Mouse (Mus musculus): Measurements from ENCODE around the gene S100a1.

S100a1 gene

DNA sequence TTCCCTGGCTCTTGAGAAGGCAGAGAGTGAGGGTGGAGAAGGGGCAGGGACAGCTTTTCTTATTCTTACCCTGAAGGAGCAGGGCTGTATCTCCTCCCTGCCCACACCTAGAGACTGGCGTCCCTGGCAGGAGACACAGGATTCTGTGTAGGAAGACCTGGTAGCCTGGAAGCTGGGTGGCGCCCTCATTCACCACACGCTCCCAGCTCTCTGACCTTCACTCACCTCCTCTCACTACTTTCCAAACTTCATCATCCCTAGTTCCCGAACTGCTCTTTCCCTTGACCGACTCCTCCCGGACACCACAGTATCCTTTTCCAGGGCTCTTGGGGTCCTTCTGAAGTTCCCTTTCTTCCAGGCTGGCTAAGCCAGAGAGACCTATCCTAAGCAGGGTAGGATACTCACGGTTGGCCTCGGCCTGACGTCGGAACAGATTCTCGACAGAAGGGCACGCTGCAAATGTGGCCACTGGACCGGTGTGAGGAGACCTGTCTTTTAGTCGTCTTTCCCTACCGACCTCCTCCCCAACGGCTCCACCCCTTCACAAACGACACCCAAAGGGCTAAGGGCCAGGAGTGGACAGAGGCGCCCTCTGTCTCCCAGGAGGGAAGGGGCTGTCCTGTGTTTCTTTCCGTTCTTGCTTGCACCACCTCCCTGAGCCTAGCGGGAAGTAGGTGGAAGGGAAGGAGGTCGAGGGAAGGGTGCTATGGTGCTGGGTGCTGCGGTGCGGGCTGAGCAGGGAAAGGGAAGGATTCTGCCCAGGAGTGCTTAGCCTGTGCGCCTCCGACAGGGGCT lies at the start of gene S100a1, which contains the start of gene S100a13:
Gene S100a1, minus strand, starts transcription at position 597 of the 795 bp plus-strand sequence.
Gene S100a13, plus strand, starts transcription at position 640 of the 795 bp plus-strand sequence.
- DNase-seq (ENCODE audit: low spot score): peak; percentile 35

DNA sequence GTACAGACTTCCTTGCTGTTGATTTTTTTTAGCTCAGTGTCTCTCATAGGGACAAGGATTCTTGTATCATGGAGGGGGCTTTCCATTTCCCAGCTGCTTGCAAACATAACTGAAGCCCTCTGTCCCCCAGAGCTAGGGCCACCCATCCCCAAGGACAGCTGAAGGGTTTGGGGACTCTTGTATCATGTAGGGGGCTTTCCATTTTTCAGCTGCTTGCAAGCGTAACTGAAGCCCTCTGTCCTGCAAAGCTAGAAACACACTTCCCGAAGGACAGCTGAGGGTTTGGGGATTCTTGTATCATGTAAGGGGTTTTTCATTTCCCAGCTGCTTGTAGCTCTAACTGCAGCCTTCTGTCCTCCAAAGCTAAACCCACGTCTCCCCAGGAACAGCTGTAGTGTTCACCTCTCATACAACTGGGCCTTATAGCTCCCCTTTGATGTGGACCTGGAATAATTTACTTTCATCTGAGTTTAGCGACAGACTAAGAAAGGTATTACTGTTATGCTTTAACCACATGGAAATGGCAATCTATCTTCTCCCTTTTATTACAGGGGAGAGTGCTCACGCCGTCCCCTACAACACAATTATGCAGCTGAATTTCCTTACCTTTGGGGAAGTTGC lies 45.9 kb upstream of the S100a1 start, which contains the start of gene S100a3:
Gene S100a3, plus strand, starts transcription at position 571 of the 621 bp plus-strand sequence.
- no peak for DNase-seq (ENCODE audit: low spot score)

DNA sequence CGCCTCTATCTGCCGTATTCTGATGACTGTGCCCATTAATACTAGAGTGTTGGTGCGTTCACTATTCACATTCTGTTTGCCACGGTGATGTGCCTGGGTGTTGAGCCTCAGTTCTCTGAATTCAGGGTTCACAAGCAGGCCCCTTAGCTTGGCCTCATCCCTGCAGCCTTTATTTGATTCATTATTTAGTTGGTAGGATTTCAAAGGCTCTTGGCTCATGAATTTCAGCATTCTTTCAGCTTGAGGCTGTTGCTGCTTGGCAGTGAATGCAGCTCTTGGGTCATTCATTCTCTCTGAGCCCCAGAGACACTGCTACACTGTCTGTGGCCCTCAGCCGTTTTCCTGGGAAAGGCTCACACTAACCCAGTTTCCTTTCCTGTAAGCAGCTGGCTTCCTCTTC lies 41.8 kb upstream of the S100a1 start:
- no peak for DNase-seq (ENCODE audit: low spot score)

DNA sequence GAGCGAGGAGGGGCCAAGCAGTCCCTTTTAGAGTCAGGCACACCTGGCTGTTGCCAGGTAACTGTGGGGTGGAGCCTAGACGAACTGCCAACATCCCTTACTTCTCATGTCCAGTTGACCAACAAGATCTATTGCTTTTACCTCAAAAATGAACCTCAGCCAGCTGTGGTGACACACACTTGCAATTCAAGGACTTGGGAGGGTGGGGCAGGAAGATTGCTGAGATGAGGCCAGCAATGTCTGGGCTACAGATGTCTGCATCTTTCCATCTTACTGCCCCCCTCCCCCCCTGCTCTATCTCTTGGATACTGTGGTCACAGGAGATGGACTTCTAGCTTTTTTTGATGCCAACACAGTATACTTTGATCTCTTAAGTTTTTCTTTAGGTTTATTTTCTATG lies 38.0 kb upstream of the S100a1 start:
- no peak for DNase-seq (ENCODE audit: low spot score)

GRCm38 (mm10) chr3:90550421-90550790 lies 36.2 kb upstream of the S100a1 start:
- DNase-seq (ENCODE audit: low spot score): no peak

DNA sequence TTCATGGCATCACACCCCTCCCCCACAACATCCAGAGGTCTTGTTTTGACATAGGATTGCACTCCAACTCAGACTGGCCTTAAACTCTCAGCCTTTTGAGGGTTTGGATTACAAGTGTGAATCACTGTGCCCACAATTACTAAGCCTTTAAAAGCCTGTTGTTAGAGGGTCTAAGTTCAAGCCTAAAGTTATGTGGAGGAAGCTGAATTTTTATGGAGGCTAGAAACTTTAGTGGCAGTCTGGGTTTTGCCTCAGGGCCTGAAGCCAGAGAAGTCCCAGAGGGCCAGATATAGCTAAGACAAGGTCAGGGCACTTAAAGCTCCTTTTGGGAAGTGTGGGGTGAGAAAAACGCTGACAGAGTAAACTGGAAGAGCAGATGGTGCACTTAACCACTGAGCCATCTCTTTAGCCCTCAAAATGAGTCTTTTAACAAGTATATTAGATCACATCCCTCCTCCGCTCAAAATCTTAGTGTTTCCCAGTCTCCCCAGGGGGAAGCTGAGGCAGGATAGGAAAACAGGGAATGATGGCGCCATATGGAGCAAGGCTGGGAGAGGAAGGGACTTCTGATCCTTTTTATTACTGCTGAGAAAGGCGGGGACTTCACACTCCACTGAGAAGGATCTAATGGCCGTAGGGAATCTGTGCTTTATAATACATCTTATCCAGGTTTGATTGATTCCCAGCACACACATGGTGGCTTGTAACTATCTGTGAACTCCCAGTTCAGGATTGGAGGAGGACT lies 35.7 kb upstream of the S100a1 start:
- DNase-seq (ENCODE audit: low spot score): no peak

GRCm38 (mm10) chr3:90540904-90541303 lies 26.7 kb upstream of the S100a1 start:
- no peak for DNase-seq (ENCODE audit: low spot score)

DNA sequence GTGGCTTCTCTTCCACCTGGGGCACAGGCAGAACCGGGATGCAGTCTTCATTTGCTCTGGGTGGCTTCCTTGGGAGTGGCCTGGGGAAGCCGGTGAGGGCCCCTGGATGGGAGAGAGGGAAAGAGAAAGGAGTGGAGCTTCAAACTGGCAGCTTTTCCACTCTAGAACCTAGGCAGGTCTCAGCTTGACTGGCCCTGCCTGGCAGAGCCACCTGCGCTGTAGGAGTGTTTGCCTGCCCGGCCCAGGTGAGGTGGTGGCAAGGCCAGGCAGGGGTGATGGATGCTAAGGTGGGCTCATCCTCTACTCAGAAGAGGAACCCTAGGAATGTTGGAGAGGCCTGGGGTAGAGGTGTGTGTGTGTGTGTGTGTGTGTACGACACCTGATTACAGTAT lies 23.7 kb upstream of the S100a1 start:
- no peak for DNase-seq (ENCODE audit: low spot score)

- no peak for DNase-seq (ENCODE audit: low spot score)
Measured at GRCm38 (mm10) chr3:90537141-90537904, 23.1 kb upstream of the S100a1 start, which contains the start of gene S100a16. Gene S100a16 (plus strand): TSS chr3:90537254.

DNA sequence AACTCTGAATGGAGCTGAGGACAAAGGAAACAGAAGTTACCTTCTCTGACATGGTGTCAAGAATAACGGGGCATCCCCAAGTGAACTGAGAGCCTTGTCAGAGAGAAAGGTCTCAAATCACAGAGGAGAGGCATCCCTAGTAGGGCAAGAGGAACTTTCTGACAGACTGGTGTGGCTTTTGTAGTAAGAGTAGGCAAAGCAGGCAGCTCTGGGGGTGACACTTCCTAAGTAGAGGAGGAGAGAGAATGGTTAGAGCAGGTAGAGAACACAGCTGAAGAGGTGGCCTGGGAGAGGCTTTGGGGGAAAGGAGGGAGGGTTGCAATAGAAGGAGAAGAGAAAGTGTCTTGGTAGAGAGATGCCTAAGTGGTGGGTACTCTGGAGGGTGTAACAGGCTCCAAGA lies 21.3 kb upstream of the S100a1 start:
- DNase-seq (ENCODE audit: low spot score): no peak

- DNase-seq (ENCODE audit: low spot score): no peak
Measured at GRCm38 (mm10) chr3:90531713-90532112, 17.5 kb upstream of the S100a1 start.

GRCm38 (mm10) chr3:90527291-90527873 lies 13.2 kb upstream of the S100a1 start:
- DNase-seq (ENCODE audit: low spot score): no peak

GRCm38 (mm10) chr3:90526580-90526979 lies 12.4 kb upstream of the S100a1 start, which contains the start of gene S100a14:
Gene S100a14 (plus strand): TSS chr3:90526856.
- no peak for DNase-seq (ENCODE audit: low spot score)

DNA sequence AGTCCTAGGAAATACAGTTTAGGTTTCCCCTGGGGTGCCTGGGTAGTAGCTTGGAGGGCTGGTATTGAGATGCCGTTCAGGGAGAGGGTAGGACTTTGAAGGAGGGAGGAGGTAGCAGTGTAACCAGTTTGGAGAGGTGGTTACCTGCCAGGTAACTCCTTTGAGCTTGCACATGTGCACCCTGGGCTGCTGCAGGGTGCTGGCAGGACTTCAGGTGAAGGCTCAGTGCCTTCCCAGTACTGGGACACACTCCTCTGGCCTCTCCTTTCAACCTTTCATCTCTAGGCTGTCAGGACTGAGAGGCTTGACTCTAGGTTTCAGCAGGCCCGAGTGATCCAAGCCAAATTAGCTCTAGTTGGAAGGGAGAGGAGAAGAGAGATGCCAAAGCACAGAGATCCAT lies 11.9 kb upstream of the S100a1 start:
- DNase-seq (ENCODE audit: low spot score): no peak

GRCm38 (mm10) chr3:90525421-90525820 lies 11.2 kb upstream of the S100a1 start:
- DNase-seq (ENCODE audit: low spot score): peak; percentile 32

GRCm38 (mm10) chr3:90517711-90518110 lies 3.5 kb upstream of the S100a1 start:
- no peak for DNase-seq (ENCODE audit: low spot score)

- no peak for DNase-seq (ENCODE audit: low spot score)
Measured at GRCm38 (mm10) chr3:90515789-90516188, 1.6 kb upstream of the S100a1 start.

DNA sequence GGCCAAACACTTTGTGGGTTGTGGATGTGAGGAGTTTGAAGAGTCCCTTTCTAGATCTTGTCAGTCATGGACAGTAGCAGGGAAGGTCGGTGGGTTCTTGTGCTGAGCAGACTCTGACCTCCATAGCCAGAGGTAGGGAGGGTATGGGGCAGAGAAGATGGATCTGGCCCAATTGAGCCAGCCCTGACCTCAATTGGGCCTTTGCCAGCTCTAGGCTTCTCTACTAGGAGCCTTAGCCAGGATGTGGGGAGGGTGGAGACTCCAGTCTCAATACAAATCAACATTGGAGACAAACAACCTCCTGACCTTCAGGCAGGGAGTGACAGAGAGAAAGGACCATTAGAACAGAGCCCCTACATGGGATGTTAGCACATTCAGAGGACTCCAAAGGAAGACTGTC lies 1.1 kb upstream of the S100a1 start:
- no peak for DNase-seq (ENCODE audit: low spot score)

DNA sequence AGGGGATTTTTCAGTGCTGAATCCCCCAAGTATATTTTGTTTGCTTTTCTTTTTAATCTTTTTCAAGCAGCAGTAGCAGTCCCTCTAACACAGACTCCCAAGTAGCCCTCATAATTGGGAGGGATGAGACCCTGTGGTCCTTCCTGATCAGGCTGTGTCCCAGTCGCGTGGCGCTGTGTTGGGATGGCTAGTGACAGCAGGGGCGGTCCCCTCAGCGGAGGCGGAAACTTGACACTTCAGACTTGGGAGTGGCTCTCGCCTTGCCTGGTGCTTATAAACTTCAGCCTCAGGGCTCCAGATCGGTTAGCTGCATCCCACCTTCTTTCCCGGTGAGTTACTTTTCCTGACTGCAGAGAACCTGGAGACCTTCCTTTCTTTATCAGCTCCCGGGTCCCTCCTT lies 499 bp upstream of the S100a1 start:
- DNase-seq (ENCODE audit: low spot score): peak; percentile 59

GRCm38 (mm10) chr3:90512948-90513642 lies 1.1 kb downstream of the S100a1 start:
- DNase-seq (ENCODE audit: low spot score): no peak

DNA sequence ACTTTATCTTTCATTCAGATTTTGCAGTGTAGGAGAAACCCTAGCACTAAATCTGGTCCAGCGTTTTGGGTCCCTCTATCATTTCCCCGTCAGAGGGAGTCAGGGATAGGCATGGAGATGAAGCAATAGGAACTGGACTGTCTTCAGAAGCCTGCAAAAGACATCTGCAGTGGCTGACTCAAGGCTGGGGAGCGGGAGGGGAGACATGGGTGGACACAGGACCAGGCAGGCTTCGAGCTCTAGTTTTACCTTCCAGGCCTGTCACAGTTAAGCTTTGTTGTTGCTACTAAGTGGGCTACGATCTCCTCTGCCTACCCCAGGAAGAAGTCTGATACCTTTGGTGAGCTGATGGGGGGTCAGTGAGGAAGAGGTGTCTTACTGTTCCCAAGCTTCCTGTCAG lies 1.9 kb downstream of the S100a1 start:
- DNase-seq (ENCODE audit: low spot score): no peak
